Mouse (Mus musculus) cerebellum, postnatal 14 days (tissue): ENCODE measurements around the gene Brpf3.
A peak's percentile ranks its signal among the peaks of the same experiment; 100 is the strongest.

Experiments
- DNase-seq, 2 experiments: peaks; one replicate each; pipeline ENCODE4 v3.0.0; 2021; ENCODE audit warnings: mixed read lengths in 2 of 2

Gene Brpf3

GRCm38 (mm10) chr17:28800671-28801412, at the start of gene Brpf3:
TSS of gene Brpf3 (plus strand) at chr17:28801090.
- DNase-seq = peak; percentile 83 to 87

DNA sequence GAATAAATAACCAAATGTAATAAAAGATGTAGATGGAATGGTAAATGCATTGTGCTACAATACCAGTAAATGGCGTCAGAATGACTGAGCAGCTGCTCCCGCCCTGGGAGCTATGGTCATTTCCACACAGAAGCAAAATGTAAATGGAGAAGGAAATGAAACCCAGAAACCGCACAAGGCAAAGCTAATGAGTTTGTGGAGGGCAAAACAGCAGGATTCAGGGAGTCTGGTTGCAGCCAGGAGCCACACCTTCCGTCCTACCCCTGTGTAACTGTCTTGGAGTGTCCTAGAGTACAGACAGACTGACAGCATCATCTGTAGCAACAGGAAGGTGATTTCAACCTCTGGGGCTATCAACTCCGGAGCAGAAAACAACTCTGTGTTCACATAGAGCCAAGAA, 44.4 kb upstream of the Brpf3 start:
- no peak for DNase-seq

GRCm38 (mm10) chr17:28757470-28757869, 43.4 kb upstream of the Brpf3 start:
- no peak for DNase-seq

- no peak for DNase-seq
Observed at GRCm38 (mm10) chr17:28760736-28761312, 40.1 kb upstream of the Brpf3 start.

DNA sequence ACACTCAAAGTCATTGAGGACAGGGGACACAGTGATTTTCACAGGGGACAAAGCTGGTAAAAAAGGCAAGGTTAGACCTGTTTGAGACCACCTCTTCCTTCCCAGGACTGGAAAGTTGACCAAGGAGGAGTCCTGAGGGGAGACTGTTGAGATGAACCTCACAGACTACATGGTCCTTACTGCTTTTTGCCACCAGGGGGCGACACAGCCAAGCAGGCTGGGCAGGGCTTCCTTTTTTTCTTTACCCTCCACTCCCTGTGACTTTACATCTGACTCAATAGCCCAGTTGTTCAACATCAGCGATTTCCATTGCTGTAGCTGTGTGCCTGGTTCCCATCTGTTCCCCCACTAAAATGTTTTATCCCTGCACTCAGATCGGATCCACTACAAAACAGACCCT, 39.0 kb upstream of the Brpf3 start:
- DNase-seq = peak; percentile 87 to 92

DNA sequence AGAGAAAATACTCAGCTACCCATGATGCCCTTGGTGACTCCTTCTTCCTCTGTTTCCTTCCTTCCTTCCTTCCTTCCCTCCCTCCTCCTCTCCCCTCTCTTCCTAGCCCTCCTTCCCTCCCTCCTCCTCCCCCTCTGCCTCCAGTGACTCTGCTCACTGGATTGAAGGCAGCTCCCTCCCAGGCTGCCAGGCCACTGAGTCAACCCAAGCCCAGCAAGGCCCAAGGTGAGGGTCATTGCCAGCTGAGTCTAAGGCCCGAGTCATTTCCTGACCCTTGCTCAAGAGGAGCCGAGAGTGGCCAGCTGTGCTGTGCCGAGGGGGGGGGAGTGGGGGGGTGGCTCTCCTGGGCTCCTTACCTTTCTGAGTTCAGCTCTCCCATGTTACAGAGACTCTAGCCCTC, 34.7 kb upstream of the Brpf3 start:
- no peak for DNase-seq

DNA sequence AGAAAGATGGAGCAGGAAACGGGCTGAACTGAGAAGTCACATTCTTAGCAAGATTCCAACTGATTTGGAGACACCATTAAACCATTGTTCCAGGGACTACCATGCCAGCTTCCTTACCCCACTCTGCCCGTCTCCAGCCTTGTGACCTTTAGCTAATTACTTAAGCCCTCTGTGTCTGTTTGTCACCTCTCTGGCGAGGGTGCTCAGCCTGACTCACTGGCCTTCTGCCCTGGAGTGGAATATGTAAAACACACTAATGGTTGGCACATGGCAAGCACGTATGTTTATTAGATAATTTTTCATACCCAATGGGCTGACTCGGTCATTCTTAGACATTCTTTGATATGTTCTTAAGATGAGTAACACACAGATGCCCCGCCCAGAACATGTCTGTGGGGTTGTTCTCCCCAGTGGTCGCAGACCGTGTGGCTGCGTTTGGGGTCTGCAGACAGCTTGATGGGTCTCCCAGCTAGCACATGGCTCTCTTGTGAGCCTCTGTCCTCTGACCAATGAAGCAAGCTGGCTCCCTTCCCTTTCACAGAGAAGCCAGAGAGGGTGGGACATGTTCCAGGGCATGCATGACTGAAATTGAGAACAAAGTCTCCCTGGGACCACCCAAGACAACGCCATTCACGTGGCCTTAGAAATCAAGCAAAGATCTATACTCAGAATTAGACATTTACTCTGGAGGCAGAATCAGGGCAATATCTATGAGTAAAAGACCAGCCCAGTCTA, 33.9 kb upstream of the Brpf3 start:
- DNase-seq = peak in 1 of 2 experiments; percentile 44

DNA sequence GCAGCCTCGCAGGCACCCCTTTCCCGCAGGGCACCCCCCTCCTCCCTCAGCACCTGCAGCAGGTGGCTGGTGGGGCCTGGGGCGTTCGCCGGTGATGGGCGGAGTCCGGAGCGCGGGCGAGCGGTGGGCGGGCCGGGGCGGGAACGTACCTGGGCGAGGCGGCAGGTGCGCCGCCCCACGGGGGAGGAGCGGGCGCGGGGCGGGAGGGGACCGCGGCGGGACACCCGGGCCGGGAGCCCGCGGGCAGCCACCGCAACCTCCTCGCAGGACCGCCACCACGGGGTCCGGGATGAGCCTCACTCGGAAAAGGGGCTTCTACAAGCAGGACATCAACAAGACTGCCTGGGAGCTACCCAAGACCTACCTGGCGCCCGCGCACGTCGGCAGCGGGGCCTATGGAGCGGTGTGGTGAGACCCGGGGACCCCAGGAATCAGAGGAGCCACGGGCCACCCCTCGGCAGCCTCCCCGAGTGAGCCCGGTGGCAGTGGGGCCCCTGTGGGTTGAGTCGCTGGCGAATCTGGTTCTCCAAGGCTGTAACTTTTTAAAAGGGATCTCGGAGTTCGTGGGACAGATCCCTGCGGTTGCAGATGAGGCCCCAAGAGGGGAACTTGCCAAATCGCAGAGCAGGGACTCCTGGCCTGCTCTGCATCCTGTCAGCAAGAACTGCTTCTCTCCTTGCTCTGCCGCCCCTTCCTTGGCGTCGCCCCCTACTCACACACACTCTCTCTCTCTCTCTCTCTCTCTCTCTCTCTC, 31.6 kb upstream of the Brpf3 start, which contains the start of gene Mapk13:
TSS of gene Mapk13 (plus strand) at position 177 of the 754 bp plus-strand sequence.
- no peak for DNase-seq

GRCm38 (mm10) chr17:28769875-28770421, 30.9 kb upstream of the Brpf3 start:
- DNase-seq = peak; percentile 50 to 62

DNA sequence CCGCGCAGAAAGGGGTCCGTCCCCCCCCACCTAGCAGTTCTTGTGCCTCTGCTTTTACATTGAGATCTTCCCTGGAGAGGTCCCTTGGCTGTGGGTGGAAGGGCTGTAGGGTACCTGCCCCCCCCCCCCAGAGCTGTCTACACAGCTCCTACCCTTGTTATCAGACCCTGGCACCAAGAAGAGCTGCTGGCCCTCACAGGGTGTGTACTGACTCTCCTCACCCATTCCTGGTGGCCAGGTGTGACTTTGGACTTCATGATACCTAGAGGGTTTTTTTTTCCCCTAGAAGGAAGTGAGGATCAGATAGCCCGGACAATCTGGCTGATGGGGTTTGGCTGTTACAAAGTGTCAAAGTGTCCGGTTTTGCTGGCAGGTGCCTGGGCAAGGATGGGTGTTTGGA, 29.6 kb upstream of the Brpf3 start:
- no peak for DNase-seq

DNA sequence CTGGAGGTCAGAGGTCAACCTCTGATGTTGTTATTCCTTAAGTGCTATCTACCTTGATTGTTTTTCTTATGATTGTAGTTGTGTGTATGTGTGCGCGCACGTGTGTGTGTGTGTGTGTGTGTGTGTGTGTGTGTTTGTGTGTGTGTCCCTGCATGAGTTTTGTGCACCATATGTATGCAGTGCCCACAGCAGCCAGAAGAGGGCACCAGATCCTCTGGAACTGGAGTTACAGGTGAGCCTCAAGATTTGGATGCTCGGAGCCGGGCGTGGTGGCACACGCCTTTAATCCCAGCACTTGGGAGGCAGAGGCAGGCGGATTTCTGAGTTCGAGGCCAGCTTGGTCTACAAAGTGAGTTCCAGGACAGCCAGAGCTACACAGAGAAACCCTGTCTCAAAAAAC, 26.6 kb upstream of the Brpf3 start:
- peak in 1 of 2 experiments; percentile 64 for DNase-seq

GRCm38 (mm10) chr17:28775161-28775560, 25.7 kb upstream of the Brpf3 start:
- no peak for DNase-seq

DNA sequence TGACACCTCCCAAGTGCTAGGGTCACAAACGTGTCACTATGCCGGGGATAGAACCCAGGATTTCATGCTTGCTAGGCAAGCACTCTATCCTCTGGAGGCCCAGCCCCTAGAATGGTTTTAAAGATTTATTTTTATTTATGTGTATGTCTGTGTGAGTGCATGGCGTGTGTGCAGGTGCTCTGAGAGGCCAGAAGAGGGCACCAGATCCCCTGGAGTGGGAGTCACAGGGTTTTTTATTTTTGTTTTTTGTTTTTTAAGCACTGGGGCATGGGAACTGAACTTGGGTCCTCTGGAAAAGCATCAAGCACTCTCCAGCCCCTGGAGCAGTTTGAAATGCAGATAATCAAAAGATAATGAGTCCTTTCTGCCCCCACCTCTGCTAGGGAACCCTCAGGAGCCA, 24.1 kb upstream of the Brpf3 start:
- DNase-seq = peak in 1 of 2 experiments; percentile 76

- DNase-seq = peak; percentile 97 to 98
Observed at GRCm38 (mm10) chr17:28777231-28778005, 23.5 kb upstream of the Brpf3 start.

GRCm38 (mm10) chr17:28779735-28780134, 21.2 kb upstream of the Brpf3 start:
- DNase-seq = no peak

DNA sequence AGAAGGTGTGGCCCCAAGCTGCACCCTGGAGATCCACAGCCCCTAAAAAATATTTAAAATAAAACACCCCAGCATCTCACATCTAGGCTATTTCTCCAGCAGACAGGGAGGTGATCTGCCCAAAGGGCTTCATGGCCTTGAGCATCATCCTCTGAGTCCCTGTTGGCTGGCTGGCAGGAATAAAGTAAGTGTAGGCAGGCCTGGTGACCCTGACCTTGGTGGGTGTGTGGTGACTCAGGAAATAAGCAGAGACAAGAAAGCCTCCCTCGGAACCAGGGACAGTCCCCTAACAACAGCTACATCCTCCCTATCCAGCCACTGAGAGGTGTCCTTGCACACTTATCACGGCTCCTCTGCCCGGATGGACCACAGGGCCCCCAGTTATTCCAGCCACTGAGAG, 20.1 kb upstream of the Brpf3 start:
- no peak for DNase-seq

DNA sequence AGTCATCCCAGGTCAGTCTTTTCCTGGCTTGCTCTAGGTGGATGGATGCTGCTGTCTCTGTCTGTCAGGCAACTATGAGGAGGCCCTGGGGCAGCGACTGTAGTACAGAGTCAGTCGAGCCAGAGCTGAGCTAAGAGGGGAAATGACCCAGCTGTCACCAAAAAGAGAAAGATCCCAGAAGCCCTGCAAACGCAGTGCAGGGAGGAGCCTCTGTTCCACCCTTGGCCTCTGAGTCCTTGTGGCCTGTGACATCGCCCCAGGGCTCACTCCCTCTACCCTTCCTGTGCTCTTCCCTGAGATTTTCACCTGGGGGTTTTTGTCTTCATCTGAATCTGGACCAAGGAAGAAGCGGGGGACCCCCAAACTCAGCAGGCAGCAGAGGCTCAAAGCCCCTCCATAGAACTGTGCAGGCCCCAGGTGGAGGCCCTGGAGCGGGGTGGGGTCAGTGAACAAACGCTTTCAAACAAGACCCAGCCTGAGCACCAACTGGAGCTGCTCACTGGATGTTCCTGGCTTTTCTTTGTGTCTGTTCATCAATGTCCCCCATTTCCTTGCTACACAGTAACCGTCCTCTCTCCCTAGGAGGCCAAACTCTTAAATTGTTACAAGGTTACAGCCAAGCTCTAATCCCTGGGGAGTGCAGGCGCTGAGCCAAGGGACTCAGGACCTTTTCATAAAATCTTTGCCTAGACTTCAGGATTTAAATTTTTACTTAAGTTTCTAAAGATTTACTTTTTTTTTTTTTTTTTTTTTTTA, 19.4 kb upstream of the Brpf3 start:
- DNase-seq = peak in 1 of 2 experiments; percentile 39

DNA sequence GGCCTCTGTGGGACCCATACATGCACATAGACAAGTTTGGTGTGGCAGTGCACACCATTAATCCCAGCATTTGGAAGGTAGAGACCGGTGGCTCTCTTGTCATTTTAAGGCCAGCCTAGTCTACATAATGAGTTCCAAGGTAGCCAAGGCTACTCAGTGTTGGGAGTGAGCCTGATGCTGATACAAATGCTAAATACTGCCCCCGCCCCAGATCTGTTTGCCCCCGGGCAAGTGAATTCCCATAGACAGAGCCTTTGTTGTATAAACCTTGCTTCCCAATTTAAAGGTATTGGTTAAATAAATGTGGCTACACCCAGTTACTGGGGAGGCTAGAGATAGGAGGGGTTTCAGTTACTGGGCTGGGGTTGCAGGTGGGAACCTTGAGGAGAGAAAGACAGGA, 15.9 kb upstream of the Brpf3 start:
- DNase-seq = no peak

DNA sequence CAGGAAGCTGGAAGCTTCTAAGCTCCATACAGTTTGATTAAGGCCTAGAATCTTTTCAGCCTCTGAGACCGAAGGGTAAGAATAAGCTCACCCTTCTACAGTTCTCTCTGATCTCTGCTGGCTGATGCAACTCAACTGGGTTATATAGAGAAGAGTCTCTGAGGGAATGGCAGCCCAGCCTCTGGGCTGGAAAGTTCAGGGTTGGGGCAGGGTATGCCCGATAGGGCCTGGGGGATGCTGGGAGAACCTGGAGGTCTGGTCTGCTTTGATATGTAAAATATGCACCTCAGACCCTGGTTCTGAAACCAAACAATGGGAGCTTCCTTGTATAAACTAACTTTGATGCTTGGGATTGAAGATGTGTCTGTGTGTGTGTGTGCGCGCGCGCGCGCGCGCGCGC, 13.4 kb upstream of the Brpf3 start:
- no peak for DNase-seq

- DNase-seq = no peak
Observed at GRCm38 (mm10) chr17:28797031-28797430, 3.9 kb upstream of the Brpf3 start.
